Mouse (Mus musculus) CH12.LX (cell line): ENCODE data around the gene Qprt. TPM values are rescaled to one million over a fixed set of nuclear protein-coding genes. Genes with fewer than 3 reads are reported as not detected.

Experiments used
- DNase-seq: peaks from one replicate; pipeline ENCODE4 v3.0.0-alpha.2; 2013; ENCODE audit errors: extremely low read depth
- H3K27ac ChIP-seq: 2 replicates; pipeline ENCODE4 v1.5.1; 2012; ENCODE audit warnings: low read depth, mild to moderate bottlenecking, control low read depth, moderate library complexity; ENCODE audit not compliant: insufficient read depth
- H3K27me3 ChIP-seq: replicated peaks from 2 replicates; pipeline ENCODE3; 2012; ENCODE audit warnings: inconsistent platforms
- H3K36me3 ChIP-seq, 2 experiments: replicated peaks in 1 of 2; 2 replicates each; pipeline versions ENCODE3 to v1.6.1; 2012; ENCODE audit warnings: inconsistent platforms in 1 of 2, low read length in 1 of 2, mild to moderate bottlenecking in 1 of 2, mixed read lengths in 1 of 2, moderate library complexity in 1 of 2; ENCODE audit not compliant: control insufficient read depth in 1 of 2, insufficient read depth in 1 of 2
- H3K4me1 ChIP-seq, 2 experiments: 2 replicates each; pipeline ENCODE4 v1.6.1; 2012; ENCODE audit warnings: inconsistent platforms in 1 of 2, moderate library complexity in 1 of 2; ENCODE audit not compliant: insufficient read depth in 2 of 2, control insufficient read depth in 1 of 2
- H3K4me2 ChIP-seq: 2 replicates; pipeline ENCODE4 v1.6.1; 2012; ENCODE audit warnings: low read depth, mild to moderate bottlenecking, control low read depth; ENCODE audit not compliant: poor library complexity, insufficient read depth, severe bottlenecking
- H3K4me3 ChIP-seq, 3 experiments: fragments of 150-350 bp in 1 of 3; sonication (generic) in 1 of 3; replicated peaks in 1 of 3; 2 replicates each; pipeline versions ENCODE3 to v1.5.1; 2011 to 2012; ENCODE audit warnings: low read depth in 2 of 3, low read length in 2 of 3, mild to moderate bottlenecking in 2 of 3, moderate library complexity in 2 of 3, control low read depth in 1 of 3, improper control_type of control experiment in 1 of 3, inconsistent platforms in 1 of 3, mixed read lengths in 1 of 3; ENCODE audit not compliant: poor library complexity in 1 of 3
- H3K79me2 ChIP-seq: replicated peaks from 2 replicates; pipeline ENCODE4 v1.6.1; 2012; ENCODE audit warnings: mild to moderate bottlenecking, moderate library complexity; ENCODE audit not compliant: control insufficient read depth, poor library complexity, insufficient read depth, severe bottlenecking; ENCODE audit errors: extremely low read depth
- H3K9ac ChIP-seq: 2 replicates; pipeline ENCODE4 v1.6.1; 2012; ENCODE audit warnings: low read depth, mild to moderate bottlenecking, control low read depth, moderate library complexity; ENCODE audit not compliant: insufficient read depth
- H3K9me3 ChIP-seq: replicated peaks from 2 replicates; pipeline ENCODE3; 2012; ENCODE audit warnings: low read length, inconsistent platforms, mixed read lengths
- CHD2 ChIP-seq: IDR thresholded peaks from 2 replicates; pipeline ENCODE4 v1.6.1; 2011; ENCODE audit warnings: low read length, improper control_type of control experiment
- CTCF ChIP-seq, 2 experiments: IDR thresholded peaks in 1 of 2; conservative IDR thresholded peaks in 1 of 2; 2 replicates each; pipeline ENCODE4 v1.5.1; 2011 to 2012; ENCODE audit warnings: low read depth in 2 of 2, low read length in 2 of 2, improper control_type of control experiment in 1 of 2, inconsistent platforms in 1 of 2, mild to moderate bottlenecking in 1 of 2, moderate library complexity in 1 of 2
- EP300 ChIP-seq: IDR thresholded peaks from 2 replicates; pipeline ENCODE4 v1.6.1; 2011; ENCODE audit warnings: low read length, improper control_type of control experiment
- ETS1 ChIP-seq: conservative IDR thresholded peaks from 2 replicates; pipeline ENCODE4 v1.6.1; 2012; ENCODE audit warnings: low read depth, mild to moderate bottlenecking, inconsistent platforms, low read length, improper control_type of control experiment, moderate library complexity
- GABPA ChIP-seq: IDR thresholded peaks from 2 replicates; pipeline ENCODE4 v1.6.1; 2012; ENCODE audit warnings: low read depth, low read length, improper control_type of control experiment, inconsistent platforms; ENCODE audit not compliant: insufficient replicate concordance
- HCFC1 ChIP-seq: IDR thresholded peaks from 2 replicates; pipeline ENCODE4 v1.6.1; 2012; ENCODE audit warnings: low read depth, mild to moderate bottlenecking, inconsistent platforms, low read length, improper control_type of control experiment
- MAX ChIP-seq: IDR thresholded peaks from 2 replicates; pipeline ENCODE4 v1.6.1; 2011; ENCODE audit warnings: low read length, improper control_type of control experiment
- MAZ ChIP-seq: IDR thresholded peaks from 2 replicates; pipeline ENCODE4 v1.6.1; 2012; ENCODE audit warnings: low read depth, mild to moderate bottlenecking, inconsistent platforms, low read length, improper control_type of control experiment, moderate library complexity
- MEF2A ChIP-seq: IDR thresholded peaks from 2 replicates; pipeline ENCODE4 v1.6.1; 2014; ENCODE audit warnings: low read depth, mild to moderate bottlenecking, inconsistent platforms, low read length, improper control_type of control experiment, borderline replicate concordance
- MXI1 ChIP-seq: IDR thresholded peaks from 2 replicates; pipeline ENCODE4 v1.6.1; 2011; ENCODE audit warnings: mild to moderate bottlenecking, low read depth, low read length, improper control_type of control experiment
- MYC ChIP-seq: IDR thresholded peaks from 2 replicates; pipeline ENCODE4 v1.6.1; 2011; ENCODE audit warnings: low read depth, mild to moderate bottlenecking, improper control_type of control experiment, low read length
- NELFE ChIP-seq: IDR thresholded peaks from 2 replicates; pipeline ENCODE4 v1.6.1; 2011; ENCODE audit warnings: low read depth, low read length, improper control_type of control experiment
- NRF1 ChIP-seq: IDR thresholded peaks from 2 replicates; pipeline ENCODE4 v1.6.1; 2014; ENCODE audit warnings: low read depth, mild to moderate bottlenecking, inconsistent platforms, low read length, improper control_type of control experiment, moderate library complexity
- PAX5 ChIP-seq: IDR thresholded peaks from 2 replicates; pipeline ENCODE4 v1.6.1; 2012; ENCODE audit warnings: low read length, inconsistent platforms, mixed read lengths
- POLR2A ChIP-seq: IDR thresholded peaks from 2 replicates; pipeline ENCODE4 v1.6.1; 2011; ENCODE audit warnings: low read depth, mild to moderate bottlenecking, improper control_type of control experiment, low read length
- RAD21 ChIP-seq: IDR thresholded peaks from 2 replicates; pipeline ENCODE4 v1.6.1; 2011; ENCODE audit warnings: low read depth, mild to moderate bottlenecking, low read length, improper control_type of control experiment, moderate library complexity
- RCOR1 ChIP-seq: conservative IDR thresholded peaks from 2 replicates; pipeline ENCODE4 v1.6.1; 2012; ENCODE audit warnings: low read depth, mild to moderate bottlenecking, inconsistent platforms, low read length, improper control_type of control experiment
- TBP ChIP-seq: conservative IDR thresholded peaks from 2 replicates; pipeline ENCODE4 v1.6.1; 2011; ENCODE audit warnings: low read depth, low read length, improper control_type of control experiment
- TCF12 ChIP-seq: IDR thresholded peaks from 2 replicates; pipeline ENCODE4 v1.6.1; 2014; ENCODE audit warnings: low read depth, mild to moderate bottlenecking, inconsistent platforms, low read length, improper control_type of control experiment
- UBTF ChIP-seq: IDR thresholded peaks from 2 replicates; pipeline ENCODE4 v1.6.1; 2012; ENCODE audit warnings: low read depth, mild to moderate bottlenecking, inconsistent platforms, low read length, improper control_type of control experiment, moderate library complexity
- USF1 ChIP-seq: IDR thresholded peaks from 2 replicates; pipeline ENCODE4 v1.6.1; 2014; ENCODE audit warnings: low read depth, mild to moderate bottlenecking, inconsistent platforms, low read length, improper control_type of control experiment
- ZKSCAN1 ChIP-seq: IDR thresholded peaks from 2 replicates; pipeline ENCODE4 v1.6.1; 2012; ENCODE audit warnings: low read depth, inconsistent platforms, low read length, improper control_type of control experiment, borderline replicate concordance
- ZMIZ1 ChIP-seq: IDR thresholded peaks from 2 replicates; pipeline ENCODE4 v1.6.1; 2012; ENCODE audit warnings: low read depth, mild to moderate bottlenecking, inconsistent platforms, low read length, improper control_type of control experiment
- dilution Hi-C: fragments of 300-500 bp; cut with MboI; formaldehyde crosslinking; loops from 2 replicates; pipeline ENCODE4 v1.14.3; 2020; ENCODE audit warnings: low sequenced_read_pairs; ENCODE audit not compliant: extremely low pct_unique_long_range_greater_than_20kb, extremely low pct_ligation_motif_present
- in situ Hi-C: fragments of 300-500 bp; cut with MboI; formaldehyde crosslinking; loops from 3 replicates; pipeline ENCODE4 v1.14.3; 2019; ENCODE audit warnings: low sequenced_read_pairs, low pct_ligation_motif_present, low pct_unique_long_range_greater_than_20kb, mixed read lengths
- polyA plus RNA-seq: library from polyadenylated mRNA; unstranded; fragments of >175 nt; gene quantifications from 2 replicates; pipeline ENCODE4 v1.2.1, GENCODE M21; 2012; ENCODE audit warnings: low read depth; ENCODE audit not compliant: insufficient read length
- total RNA-seq, 2 experiments: library from RNA; depleted of rRNA; stranded (reverse); fragments of 300-350 nt in 1 of 2; fragments of >200 nt in 1 of 2; gene quantifications; 2 replicates each; pipeline ENCODE4 v1.2.3; 2012 to 2014

Qprt gene
- total and polyA plus RNA-seq, 3 experiments, result 0.14 to 0.30 TPM; not detected in 1

DNA sequence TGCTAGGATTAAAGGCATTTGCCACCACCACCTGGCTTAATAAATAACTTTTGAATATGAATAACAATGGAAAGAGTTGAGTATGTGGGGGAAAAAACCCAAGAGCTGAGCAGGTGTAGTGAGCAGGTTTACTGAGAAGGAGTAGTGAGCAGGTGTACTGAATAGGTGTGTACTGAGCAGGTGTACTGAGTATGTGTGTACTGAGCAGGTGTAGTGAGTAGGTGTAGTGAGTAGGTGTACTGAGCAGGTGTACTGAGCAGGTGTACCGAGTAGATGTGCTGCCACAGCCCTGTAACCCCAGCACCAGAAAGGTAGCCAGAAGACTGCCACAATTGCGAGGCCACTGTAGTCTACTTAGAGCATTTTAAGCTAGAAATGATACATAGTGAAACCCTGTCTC lies 37.2 kb downstream of the Qprt start:
- no peak for DNase-seq
- TF ChIP-seq MAX, result no peak
- TF ChIP-seq NRF1, result no peak
- TF ChIP-seq UBTF, result no peak
- no peak for TF ChIP-seq MXI1
- no peak for TF ChIP-seq ZKSCAN1
- TF ChIP-seq MAZ, result no peak
- TF ChIP-seq ZMIZ1, result no peak
- TF ChIP-seq PAX5, result no peak
- no peak for TF ChIP-seq CHD2
- TF ChIP-seq POLR2A, result no peak
- no peak for TF ChIP-seq NELFE
- no peak for TF ChIP-seq ETS1
- no peak for TF ChIP-seq TCF12
- TF ChIP-seq HCFC1, result no peak
- no peak for TF ChIP-seq RAD21
- TF ChIP-seq GABPA, result no peak
- no peak for TF ChIP-seq EP300
- no peak for TF ChIP-seq TBP
- no peak for TF ChIP-seq MEF2A
- TF ChIP-seq USF1, result no peak
- in situ Hi-C loops, result no loop called here

DNA sequence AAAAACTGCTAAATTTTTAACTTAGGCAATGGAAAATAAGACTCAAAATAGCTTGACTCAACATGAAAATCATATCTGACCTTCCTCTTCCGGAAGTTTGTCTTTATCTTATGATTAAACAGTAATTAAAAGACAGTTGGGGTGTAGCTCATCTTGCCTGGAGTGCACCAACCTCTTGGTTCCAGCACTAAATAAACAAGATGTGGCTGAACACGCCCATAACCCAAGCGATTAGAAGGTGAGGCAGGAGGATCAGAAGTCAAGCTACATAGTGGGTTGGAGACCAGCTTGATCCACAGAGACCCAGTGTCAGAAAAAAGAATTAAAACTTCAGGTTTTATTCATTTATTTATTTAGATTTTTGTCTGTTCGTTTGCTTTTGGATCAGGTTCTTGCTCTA lies 38.3 kb downstream of the Qprt start:
- Histone ChIP-seq H3K4me2 (no peak overlapping the region), H3K4me3 (no peak overlapping the region), H3K4me1 (peaks cover 14 to 37% of the 10 kb centered on the region in 2 experiments), H3K36me3 (no peaks in the 10 kb centered on the region), H3K9ac (no peak overlapping the region), H3K27me3 (no peaks in the 10 kb centered on the region), H3K79me2 (no peaks in the 10 kb centered on the region), H3K9me3 (no peaks in the 10 kb centered on the region), H3K27ac (no peak overlapping the region)
- in situ Hi-C loops (no loop called here), dilution Hi-C loops (no loop called here)
- TF ChIP-seq USF1 (no peak), NELFE (no peak), EP300 (no peak), GABPA (no peak), CTCF (conservative IDR thresholded peaks at IDR 0.05 in 1 of 2, IDR thresholded peaks at IDR 0.05 in 1 of 2; ENCODE audit: low read depth in 2 of 2, low read length in 2 of 2) (no peak), MYC (no peak), RCOR1 (no peak), CHD2 (no peak)
- no peak for DNase-seq

More for the DNA sequence above, 37.2 kb downstream of the Qprt start:
- no peak overlapping the region for H3K9ac ChIP-seq
- H3K27ac ChIP-seq, result no peak overlapping the region
- no peaks in the 10 kb centered on the region for H3K27me3 ChIP-seq
- H3K79me2 ChIP-seq, result no peaks in the 10 kb centered on the region
- H3K4me1 ChIP-seq, result peaks cover 16 to 42% of the 10 kb centered on the region in 2 experiments
- H3K9me3 ChIP-seq, result no peaks in the 10 kb centered on the region
- no peak overlapping the region for H3K4me2 ChIP-seq
- no peaks in the 10 kb centered on the region for H3K36me3 ChIP-seq
- dilution Hi-C loops, result no loop called here
- H3K4me3 ChIP-seq, result no peak overlapping the region
